Mouse (Mus musculus): ENCODE results near the gene Nkapd1.

DNA sequence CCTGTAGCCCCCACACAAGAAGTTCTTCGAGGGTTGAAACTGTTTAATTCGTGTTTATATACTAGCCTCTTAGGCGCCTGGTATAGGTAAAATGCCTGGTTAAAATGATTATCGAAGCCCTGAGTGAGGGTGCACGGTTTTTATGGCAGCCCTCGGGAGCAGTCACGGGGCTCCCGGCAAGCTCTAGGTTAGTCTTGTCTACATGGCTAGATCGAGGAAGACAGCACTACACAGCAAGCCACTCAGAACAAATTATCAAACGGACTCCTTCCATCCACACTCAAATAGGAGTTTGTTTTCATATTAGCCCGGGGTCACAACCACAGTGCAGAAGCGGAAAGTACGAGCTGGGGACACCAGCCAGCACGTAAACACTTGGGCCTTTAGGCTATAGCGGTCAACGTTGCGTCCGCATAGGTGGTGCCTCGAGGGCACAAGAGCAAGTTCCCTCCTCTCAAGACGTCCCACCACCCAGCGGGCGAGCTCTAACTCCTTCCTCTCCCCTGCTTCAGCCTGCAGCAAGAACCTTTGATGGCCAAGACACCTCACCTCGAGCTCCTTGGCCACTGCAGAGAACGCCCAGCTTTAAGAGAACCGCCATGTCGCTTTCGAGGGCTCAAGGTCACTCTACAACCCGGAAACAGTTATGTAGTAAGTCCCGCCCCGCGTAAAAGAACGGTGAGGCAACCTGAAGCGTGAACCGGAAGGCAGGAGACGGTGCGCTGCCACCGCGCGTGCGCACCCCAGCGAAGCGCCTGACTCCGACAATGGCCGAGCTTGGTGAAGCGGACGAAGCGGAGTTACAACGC, 13.9 kb downstream of the Nkapd1 start, which contains the start of the genes Sdhd and Timm8b:
- TF ChIP-seq CTCF (IDR thresholded peaks at IDR 0.05; ENCODE audit: extremely low read depth, insufficient read depth, low read length), result no peak
- peak; percentile 92 for TF ChIP-seq POLR2A (IDR thresholded peaks at IDR 0.05; ENCODE audit: extremely low read depth, insufficient read depth, low read length)

Data from cortical plate, adult 2 months (tissue).